Mouse (Mus musculus): Measurements from ENCODE around the gene Rpap1. TPM values are rescaled to one million over a fixed set of nuclear protein-coding genes. Genes with fewer than 3 reads are reported as not detected.

Rpap1 gene
- polyA plus RNA-seq, 1 experiment from 2014 or later = 3.9 TPM

DNA sequence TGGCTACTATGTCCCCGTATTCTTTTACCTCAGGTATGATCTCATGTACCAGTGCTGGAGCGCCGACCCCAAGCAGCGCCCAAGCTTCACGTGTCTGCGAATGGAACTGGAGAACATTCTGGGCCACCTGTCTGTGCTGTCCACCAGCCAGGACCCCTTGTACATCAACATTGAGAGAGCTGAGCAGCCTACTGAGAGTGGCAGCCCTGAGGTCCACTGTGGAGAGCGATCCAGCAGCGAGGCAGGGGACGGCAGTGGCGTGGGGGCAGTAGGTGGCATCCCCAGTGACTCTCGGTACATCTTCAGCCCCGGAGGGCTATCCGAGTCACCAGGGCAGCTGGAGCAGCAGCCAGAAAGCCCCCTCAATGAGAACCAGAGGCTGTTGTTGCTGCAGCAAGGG is 29.3 kb upstream of the Rpap1 start:
- ATAC-seq = no peak
- Histone ChIP-seq H3K27me3 (ENCODE audit: insufficient read depth, low read length) (no peaks in the 10 kb centered on the region), H3K4me2 (ENCODE audit: low read depth, low read length) (no peak overlapping the region), H3K9me3 (ENCODE audit: low read length) (no peaks in the 10 kb centered on the region), H3K36me3 (replicated peaks; ENCODE audit: insufficient read depth, low read length) (no peaks in the 10 kb centered on the region), H3K27ac (ENCODE audit: low read depth) (no peak overlapping the region), H3K9ac (replicated peaks) (no peak overlapping the region), H3K4me3 (ENCODE audit: low read depth, low read length) (no peak overlapping the region), H3K4me1 (ENCODE audit: insufficient read depth) (no peaks in the 10 kb centered on the region)
- WGBS (ENCODE audit: insufficient replicate concordance) = 88% methylated on average over 13 of the region's 13 CpGs
- no peak for DNase-seq
- TF ChIP-seq CTCF (IDR thresholded peaks at IDR 0.05; ENCODE audit: low read depth) (no peak), EP300 (IDR thresholded peaks at IDR 0.05; ENCODE audit: low read depth) (no peak)

DNA sequence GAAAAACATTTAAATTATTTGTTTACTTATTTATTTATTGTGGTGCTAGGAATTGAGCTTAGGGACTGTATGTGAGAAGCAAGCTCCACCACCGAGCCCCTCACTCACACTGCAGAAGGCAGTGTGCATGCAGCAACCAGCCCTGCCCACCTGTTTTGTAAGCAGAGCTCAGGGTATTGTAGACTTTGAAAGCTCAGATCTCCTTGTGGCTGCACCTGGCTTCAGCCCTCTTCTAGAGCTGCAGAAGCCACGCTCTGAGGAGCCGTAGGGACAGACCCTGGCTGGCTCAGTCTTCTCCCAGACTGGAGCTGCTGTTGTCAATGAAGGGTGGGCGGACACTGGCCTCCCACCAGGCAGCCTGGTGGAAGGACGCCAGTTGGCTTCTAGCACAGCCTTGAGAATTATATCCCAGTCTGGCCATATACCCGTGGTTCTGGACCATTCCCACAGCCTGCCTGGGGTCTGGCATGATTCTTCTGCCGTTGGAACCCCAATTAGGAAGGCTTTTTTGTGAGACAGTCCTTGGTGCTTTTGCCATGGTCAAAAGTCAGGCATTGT is 27.1 kb upstream of the Rpap1 start:
- no peak overlapping the region for H3K4me2 ChIP-seq (ENCODE audit: low read depth, low read length)
- WGBS (ENCODE audit: insufficient replicate concordance) = 53% methylated on average over 7 of the region's 7 CpGs
- no peaks in the 10 kb centered on the region for H3K27me3 ChIP-seq (ENCODE audit: insufficient read depth, low read length)
- no peak overlapping the region for H3K4me3 ChIP-seq (ENCODE audit: low read depth, low read length)
- no peak overlapping the region for H3K27ac ChIP-seq (ENCODE audit: low read depth)
- DNase-seq (no peak), ATAC-seq (no peak)
- TF ChIP-seq CTCF (IDR thresholded peaks at IDR 0.05; ENCODE audit: low read depth) (no peak), EP300 (IDR thresholded peaks at IDR 0.05; ENCODE audit: low read depth) (no peak)
- no peaks in the 10 kb centered on the region for H3K4me1 ChIP-seq (ENCODE audit: insufficient read depth)
- H3K36me3 ChIP-seq (replicated peaks; ENCODE audit: insufficient read depth, low read length) = no peaks in the 10 kb centered on the region
- H3K9me3 ChIP-seq (ENCODE audit: low read length) = no peaks in the 10 kb centered on the region
- no peak overlapping the region for H3K9ac ChIP-seq (replicated peaks)

DNA sequence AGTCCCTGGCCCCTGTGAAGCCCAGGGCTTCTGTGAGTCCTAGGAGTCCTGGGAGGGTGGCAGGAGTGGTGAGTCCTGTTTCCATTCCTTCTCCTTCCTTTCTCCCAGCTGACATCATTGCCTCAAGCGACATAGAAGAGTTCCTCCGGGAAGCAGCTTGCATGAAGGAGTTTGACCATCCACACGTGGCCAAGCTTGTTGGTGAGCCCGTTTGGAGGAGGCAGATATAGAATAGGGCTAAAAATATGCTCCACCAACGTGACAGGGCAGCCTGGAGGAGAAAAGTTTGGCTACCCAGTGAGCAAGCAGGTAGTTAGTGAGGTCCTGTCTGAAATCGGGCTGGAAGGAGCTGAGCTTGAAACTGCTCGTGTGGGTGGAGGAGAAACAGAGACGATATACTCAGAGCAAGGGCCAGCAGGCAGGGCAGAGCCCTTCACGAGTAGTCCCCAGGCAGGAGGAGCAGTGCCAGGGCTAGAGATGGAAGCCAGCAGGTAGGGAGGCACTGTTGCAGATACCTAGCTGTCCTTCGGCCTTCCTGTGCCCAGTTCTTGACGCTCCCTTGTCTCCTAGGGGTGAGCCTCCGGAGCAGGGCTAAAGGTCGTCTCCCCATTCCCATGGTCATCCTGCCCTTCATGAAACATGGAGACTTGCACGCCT is 24.3 kb upstream of the Rpap1 start:
- H3K36me3 ChIP-seq (replicated peaks; ENCODE audit: insufficient read depth, low read length) = no peaks in the 10 kb centered on the region

DNA sequence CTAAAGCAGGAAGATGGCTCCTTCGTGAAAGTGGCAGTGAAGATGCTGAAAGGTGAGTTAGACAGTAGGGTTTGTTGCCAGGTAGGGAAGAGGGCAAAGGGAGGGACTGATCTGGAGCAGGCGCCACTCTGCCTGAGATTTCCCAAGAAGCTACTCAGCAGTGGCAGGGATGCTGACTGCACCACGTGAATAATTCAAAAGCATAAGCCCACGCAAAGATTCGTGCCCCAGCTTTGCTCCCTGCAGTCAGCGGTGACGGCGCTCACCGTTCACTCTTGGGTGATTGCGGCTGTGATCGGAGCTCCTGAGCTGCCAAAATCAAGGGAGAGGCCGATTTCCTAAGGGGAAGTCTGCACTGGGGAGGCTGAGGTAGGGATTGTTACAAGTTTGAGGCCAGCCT is 23.6 kb upstream of the Rpap1 start:
- Histone ChIP-seq H3K27me3 (ENCODE audit: insufficient read depth, low read length) (no peaks in the 10 kb centered on the region), H3K9me3 (ENCODE audit: low read length) (no peaks in the 10 kb centered on the region), H3K27ac (ENCODE audit: low read depth) (no peak overlapping the region), H3K4me2 (ENCODE audit: low read depth, low read length) (no peak overlapping the region), H3K9ac (replicated peaks) (no peak overlapping the region), H3K36me3 (replicated peaks; ENCODE audit: insufficient read depth, low read length) (no peaks in the 10 kb centered on the region), H3K4me1 (ENCODE audit: insufficient read depth) (no peaks in the 10 kb centered on the region; the same call in 1 of the 2 replicates), H3K4me3 (ENCODE audit: low read depth, low read length) (no peak overlapping the region)
- TF ChIP-seq EP300 (IDR thresholded peaks at IDR 0.05; ENCODE audit: low read depth) = no peak
- no peak for TF ChIP-seq CTCF (IDR thresholded peaks at IDR 0.05; ENCODE audit: low read depth)
- no peak for DNase-seq
- ATAC-seq = no peak
- WGBS (ENCODE audit: insufficient replicate concordance) = 78% methylated on average over 12 of the region's 12 CpGs

More for the DNA sequence above, 24.3 kb upstream of the Rpap1 start:
- Histone ChIP-seq H3K9me3 (ENCODE audit: low read length) (no peaks in the 10 kb centered on the region), H3K4me1 (ENCODE audit: insufficient read depth) (no peaks in the 10 kb centered on the region; the same call in 1 of the 2 replicates), H3K27me3 (ENCODE audit: insufficient read depth, low read length) (no peaks in the 10 kb centered on the region), H3K4me2 (ENCODE audit: low read depth, low read length) (no peak overlapping the region), H3K9ac (replicated peaks) (no peak overlapping the region), H3K27ac (ENCODE audit: low read depth) (no peak overlapping the region), H3K4me3 (ENCODE audit: low read depth, low read length) (no peak overlapping the region)
- DNase-seq (no peak), ATAC-seq (no peak)
- WGBS (ENCODE audit: insufficient replicate concordance) = 68% methylated on average over 14 of the region's 14 CpGs
- TF ChIP-seq EP300 (IDR thresholded peaks at IDR 0.05; ENCODE audit: low read depth) (no peak), CTCF (IDR thresholded peaks at IDR 0.05; ENCODE audit: low read depth) (no peak)

DNA sequence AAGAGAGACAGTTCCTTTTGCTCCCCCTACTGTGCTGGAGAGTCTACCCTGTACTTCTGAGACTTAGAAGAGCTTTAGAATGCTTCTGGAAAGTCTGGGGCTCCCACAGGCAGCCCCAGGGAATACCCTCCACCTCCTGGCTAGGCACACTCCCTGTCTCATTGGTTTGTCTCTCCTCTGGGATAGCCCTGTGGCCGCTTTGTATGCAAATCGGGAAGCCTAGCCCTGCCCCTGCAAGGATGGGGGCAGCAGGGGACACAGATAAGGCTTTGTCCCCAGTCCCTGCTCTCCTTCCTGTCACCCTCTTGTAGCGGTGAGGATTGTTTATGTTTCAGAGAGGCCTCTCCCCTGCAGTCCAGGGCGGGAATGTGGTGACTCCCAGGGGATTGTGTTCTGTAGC is 21.5 kb upstream of the Rpap1 start:
- H3K9me3 ChIP-seq (ENCODE audit: low read length) = no peaks in the 10 kb centered on the region
- no peaks in the 10 kb centered on the region for H3K36me3 ChIP-seq (replicated peaks; ENCODE audit: insufficient read depth, low read length)
- TF ChIP-seq CTCF (IDR thresholded peaks at IDR 0.05; ENCODE audit: low read depth) (no peak), EP300 (IDR thresholded peaks at IDR 0.05; ENCODE audit: low read depth) (no peak)
- H3K4me1 ChIP-seq (ENCODE audit: insufficient read depth) = no peaks in the 10 kb centered on the region; the same call in 1 of the 2 replicates
- no peak overlapping the region for H3K4me3 ChIP-seq (ENCODE audit: low read depth, low read length)
- WGBS (ENCODE audit: insufficient replicate concordance) = 39% methylated on average over 4 of the region's 4 CpGs
- H3K27ac ChIP-seq (ENCODE audit: low read depth) = no peak overlapping the region
- no peak overlapping the region for H3K4me2 ChIP-seq (ENCODE audit: low read depth, low read length)
- DNase-seq (no peak), ATAC-seq (no peak)
- no peak overlapping the region for H3K9ac ChIP-seq (replicated peaks)
- H3K27me3 ChIP-seq (ENCODE audit: insufficient read depth, low read length) = no peaks in the 10 kb centered on the region; the same call in 1 of the 2 replicates

DNA sequence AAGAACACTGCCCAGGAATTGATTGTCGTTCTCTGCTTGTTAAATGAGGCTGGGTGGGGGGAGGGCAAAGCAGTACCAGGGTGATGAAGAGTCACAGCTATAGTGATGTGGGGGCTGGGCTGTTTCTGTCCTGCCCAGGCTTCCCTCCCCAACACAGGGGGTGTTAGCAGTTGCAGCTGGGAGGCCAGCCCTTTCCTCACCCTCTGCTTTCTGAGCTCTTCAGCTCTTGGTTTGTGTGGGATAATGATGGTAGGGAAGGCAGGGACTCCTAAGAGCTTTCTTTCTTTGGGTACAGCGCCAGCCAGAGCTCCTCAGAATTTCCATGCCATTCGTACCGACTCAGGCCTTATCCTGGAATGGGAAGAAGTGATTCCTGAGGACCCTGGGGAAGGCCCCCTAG is 21.1 kb upstream of the Rpap1 start:
- no peaks in the 10 kb centered on the region; the same call in 1 of the 2 replicates for H3K27me3 ChIP-seq (ENCODE audit: insufficient read depth, low read length)
- H3K36me3 ChIP-seq (replicated peaks; ENCODE audit: insufficient read depth, low read length) = no peaks in the 10 kb centered on the region
- no peak overlapping the region for H3K4me3 ChIP-seq (ENCODE audit: low read depth, low read length)
- 75% methylated on average over 4 of the region's 4 CpGs for WGBS (ENCODE audit: insufficient replicate concordance)
- no peaks in the 10 kb centered on the region; the same call in 1 of the 2 replicates for H3K4me1 ChIP-seq (ENCODE audit: insufficient read depth)
- no peak overlapping the region for H3K4me2 ChIP-seq (ENCODE audit: low read depth, low read length)
- TF ChIP-seq EP300 (IDR thresholded peaks at IDR 0.05; ENCODE audit: low read depth) = no peak
- no peak for TF ChIP-seq CTCF (IDR thresholded peaks at IDR 0.05; ENCODE audit: low read depth)
- H3K9ac ChIP-seq (replicated peaks) = no peak overlapping the region
- DNase-seq (no peak), ATAC-seq (no peak)
- H3K27ac ChIP-seq (ENCODE audit: low read depth) = no peak overlapping the region
- no peaks in the 10 kb centered on the region for H3K9me3 ChIP-seq (ENCODE audit: low read length)

All from liver, postnatal 0 days (tissue).